ENCODE assay signal across 23 mouse cellular contexts in the genomic region with DNA sequence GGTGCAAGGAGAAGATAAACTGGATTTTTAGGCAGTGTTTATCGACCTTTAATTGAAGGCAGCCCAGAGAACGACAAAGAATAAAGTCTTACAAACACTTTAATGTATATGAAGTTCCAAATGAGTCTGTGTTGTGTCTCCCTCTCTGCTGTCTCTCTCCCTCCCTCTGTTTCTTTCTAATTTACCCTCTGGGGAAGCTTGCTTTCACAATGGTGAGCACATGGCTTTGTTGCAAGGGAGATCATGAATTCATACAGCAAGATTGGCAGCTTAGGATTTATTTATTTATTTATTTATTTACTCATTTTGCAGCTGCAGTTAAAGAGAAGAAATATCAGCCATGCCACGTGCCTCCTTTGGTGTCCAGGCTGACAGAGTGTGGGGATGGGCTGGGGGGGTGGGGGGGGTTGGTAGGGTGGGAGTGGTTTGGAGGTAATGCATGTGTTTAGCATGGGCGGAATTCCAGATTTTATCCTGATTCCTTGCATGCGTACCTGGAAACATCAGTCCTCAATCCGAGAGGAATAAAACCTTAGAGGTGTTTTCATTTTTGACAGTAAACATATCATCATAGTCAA.
DNase-seq lines count a peak whose midpoint lies in the region; ATAC-seq lines count a peak whose summit lies in the region.
"Had no signal": no experiment of that assay in that cellular context is flagged by ENCODE, and none has a peak within 500 bp of the region (broad histone marks: within the 10 kb centered on the region; RNA-seq: fewer than 3 reads in every experiment).

No protein-coding gene starts in this region.

- ATAC-seq in forebrain, embryonic 16.5 days = peak; percentile 69
- ATAC-seq in forebrain, embryonic 12.5 days (ENCODE audit: low FRiP score) = no peak
- peak; percentile 25; the same call in 1 of the 2 replicates for ATAC-seq in midbrain, embryonic 12.5 days (ENCODE audit: low FRiP score, low read depth)
- no peak; the same call in 1 of the 2 replicates for ATAC-seq in midbrain, embryonic 14.5 days (ENCODE audit: low FRiP score, low TSS enrichment)
- no peak for ATAC-seq in megakaryocyte, adult 5-6 weeks (ENCODE audit: poor library complexity, severe bottlenecking)
- ATAC-seq: CD4-positive, CD25-positive, alpha-beta regulatory T cell, adult 4 months; intestine, embryonic 16.5 days; liver, embryonic 12.5 days; liver, postnatal 0 days had no signal

- no peaks in the 10 kb centered on the region for H3K36me3 ChIP-seq in forebrain, embryonic 16.5 days (ENCODE audit: control insufficient read depth, insufficient read depth)
- no peaks in the 10 kb centered on the region for H3K36me3 ChIP-seq in forebrain, embryonic 12.5 days (replicated peaks)
- H3K36me3 ChIP-seq in midbrain, embryonic 12.5 days = no peaks in the 10 kb centered on the region
- H3K36me3 ChIP-seq in midbrain, embryonic 10.5 days = no peaks in the 10 kb centered on the region
- H3K36me3 ChIP-seq in midbrain, embryonic 14.5 days (ENCODE audit: control insufficient read depth, insufficient read depth, low read length) = no peaks in the 10 kb centered on the region
- H3K36me3 ChIP-seq: liver, embryonic 12.5 days had no signal

- H3K4me1 ChIP-seq in forebrain, embryonic 16.5 days (replicated peaks; ENCODE audit: control insufficient read depth, insufficient read depth, low read length) = peaks cover 7% of the 10 kb centered on the region
- peaks cover 15% of the 10 kb centered on the region for H3K4me1 ChIP-seq in forebrain, embryonic 12.5 days
- peaks cover 13% of the 10 kb centered on the region for H3K4me1 ChIP-seq in midbrain, embryonic 12.5 days
- H3K4me1 ChIP-seq in midbrain, embryonic 10.5 days = peaks cover 5% of the 10 kb centered on the region; the same call in 1 of the 2 replicates
- H3K4me1 ChIP-seq in midbrain, embryonic 14.5 days (ENCODE audit: control insufficient read depth, insufficient read depth, low read length) = peaks cover 3% of the 10 kb centered on the region; the same call in 1 of the 2 replicates
- H3K4me1 ChIP-seq: liver, embryonic 12.5 days had no signal

- DNase-seq in midbrain, embryonic 10.5 days (ENCODE audit: low spot score) = no peak
- no peak for DNase-seq in midbrain, embryonic 14.5 days
- no peak for DNase-seq in frontal cortex, adult 2 months (ENCODE audit: extremely low spot score in 1 of 2, low spot score in 1 of 2)
- DNase-seq: adrenal gland, postnatal 25 days; cerebellum, adult 2 months; gastrocnemius, postnatal 25 days; heart, postnatal 36 days; kidney, adult 8-10 months; liver, postnatal 0 days; lung, postnatal 36 days; thymus, adult 2 months; thymus, postnatal 36 days had no signal

- H3K4me3 ChIP-seq in forebrain, embryonic 16.5 days (replicated peaks; ENCODE audit: low read length) = no peak overlapping the region
- H3K4me3 ChIP-seq in forebrain, embryonic 12.5 days (replicated peaks) = no peak overlapping the region
- H3K4me3 ChIP-seq in midbrain, embryonic 12.5 days = no peak overlapping the region
- no peak overlapping the region for H3K4me3 ChIP-seq in midbrain, embryonic 10.5 days
- no peak overlapping the region for H3K4me3 ChIP-seq in midbrain, embryonic 14.5 days (replicated peaks; ENCODE audit: low read depth, low read length)
- H3K4me3 ChIP-seq: erythroblast, embryonic 14.5 days; liver, embryonic 12.5 days; megakaryocyte, embryonic 14.5 days had no signal

- no peak overlapping the region for H3K9ac ChIP-seq in forebrain, embryonic 16.5 days (replicated peaks; ENCODE audit: low read depth, low read length)
- H3K9ac ChIP-seq in forebrain, embryonic 12.5 days = no peak overlapping the region
- H3K9ac ChIP-seq in midbrain, embryonic 12.5 days (replicated peaks) = no peak overlapping the region
- no peak overlapping the region for H3K9ac ChIP-seq in midbrain, embryonic 14.5 days (replicated peaks; ENCODE audit: low read length)
- H3K9ac ChIP-seq: liver, embryonic 12.5 days; liver, postnatal 0 days had no signal

- no peak overlapping the region for H3K4me2 ChIP-seq in forebrain, embryonic 16.5 days (ENCODE audit: low read length)
- no peak overlapping the region for H3K4me2 ChIP-seq in forebrain, embryonic 12.5 days
- H3K4me2 ChIP-seq in midbrain, embryonic 12.5 days (replicated peaks) = no peak overlapping the region
- H3K4me2 ChIP-seq in midbrain, embryonic 14.5 days (ENCODE audit: low read length) = no peak overlapping the region
- H3K4me2 ChIP-seq: heart, embryonic 11.5 days; liver, embryonic 12.5 days had no signal

- no peak overlapping the region for H3K27ac ChIP-seq in forebrain, embryonic 16.5 days (ENCODE audit: low read length)
- H3K27ac ChIP-seq in forebrain, embryonic 12.5 days = no peak overlapping the region
- H3K27ac ChIP-seq in midbrain, embryonic 12.5 days (replicated peaks) = peak overlapping the region; percentile 7; the same call in 1 of the 2 replicates
- no peak overlapping the region for H3K27ac ChIP-seq in midbrain, embryonic 10.5 days (replicated peaks)
- H3K27ac ChIP-seq in midbrain, embryonic 14.5 days (replicated peaks; ENCODE audit: low read depth, low read length) = peak overlapping the region; percentile 66; the same call in 1 of the 2 replicates
- H3K27ac ChIP-seq: kidney, postnatal 0 days; liver, embryonic 12.5 days had no signal

- H3K9me3 ChIP-seq in forebrain, embryonic 16.5 days (ENCODE audit: control insufficient read depth, low read length) = no peaks in the 10 kb centered on the region
- H3K9me3 ChIP-seq in forebrain, embryonic 12.5 days = no peaks in the 10 kb centered on the region
- no peaks in the 10 kb centered on the region for H3K9me3 ChIP-seq in midbrain, embryonic 12.5 days
- H3K9me3 ChIP-seq in midbrain, embryonic 10.5 days (replicated peaks) = no peaks in the 10 kb centered on the region
- H3K9me3 ChIP-seq in midbrain, embryonic 14.5 days (ENCODE audit: control insufficient read depth, low read length) = no peaks in the 10 kb centered on the region
- H3K9me3 ChIP-seq: liver, embryonic 12.5 days had no signal

- no peaks in the 10 kb centered on the region for H3K27me3 ChIP-seq in forebrain, embryonic 16.5 days (replicated peaks; ENCODE audit: control insufficient read depth, insufficient read depth, low read length)
- no peaks in the 10 kb centered on the region for H3K27me3 ChIP-seq in forebrain, embryonic 12.5 days
- no peaks in the 10 kb centered on the region for H3K27me3 ChIP-seq in midbrain, embryonic 12.5 days
- no peaks in the 10 kb centered on the region for H3K27me3 ChIP-seq in midbrain, embryonic 10.5 days (ENCODE audit: low read depth, poor library complexity, severe bottlenecking)
- no peaks in the 10 kb centered on the region for H3K27me3 ChIP-seq in midbrain, embryonic 14.5 days (ENCODE audit: control insufficient read depth, insufficient read depth, low read length)
- H3K27me3 ChIP-seq: liver, embryonic 12.5 days; megakaryocyte, embryonic 14.5 days had no signal

- 62% methylated on average over 6 of the region's 6 CpGs for WGBS in forebrain, embryonic 16.5 days
- 71% methylated on average over 6 of the region's 6 CpGs for WGBS in forebrain, embryonic 12.5 days
- 78% methylated on average over 6 of the region's 6 CpGs for WGBS in midbrain, embryonic 12.5 days
- 81% methylated on average over 6 of the region's 6 CpGs for WGBS in midbrain, embryonic 10.5 days
- WGBS in midbrain, embryonic 14.5 days = 67% methylated on average over 6 of the region's 6 CpGs

Comparison
In these comparisons a context has a peak if more than half of its experiments do, and no peak if none do; other contexts are left out.
1. ATAC-seq: peak in forebrain, embryonic 16.5 days (single experiment) and midbrain, embryonic 12.5 days (single experiment); none in forebrain, embryonic 12.5 days (single experiment), midbrain, embryonic 14.5 days (single experiment) and megakaryocyte, adult 5-6 weeks (single experiment).
2. H3K27ac ChIP-seq: peak in midbrain, embryonic 12.5 days (single experiment) and midbrain, embryonic 14.5 days (single experiment); none in forebrain, embryonic 16.5 days (single experiment), forebrain, embryonic 12.5 days (single experiment) and midbrain, embryonic 10.5 days (single experiment).